Mouse (Mus musculus) cerebellum, adult 2 months (tissue): Measurements from ENCODE around the gene H1foo. TPM values are rescaled to one million over a fixed set of nuclear protein-coding genes. Genes with fewer than 3 reads are reported as not detected.
A peak's percentile ranks its signal among the peaks of the same experiment; 100 is the strongest.

Experiments
- DNase-seq, 2 experiments: peaks; one replicate each; pipeline ENCODE4 v3.0.0; 2021
- H3K27ac ChIP-seq: fragments of 200-500 bp; 2 replicates; pipeline ENCODE4 v1.5.1; 2012; ENCODE audit warnings: low read length, control low read depth, inconsistent platforms; ENCODE audit not compliant: insufficient read depth
- H3K27me3 ChIP-seq: fragments of 200-500 bp; 2 replicates; pipeline ENCODE4 v1.6.1; 2012; ENCODE audit warnings: inconsistent platforms, mild to moderate bottlenecking, low read length, moderate library complexity; ENCODE audit not compliant: control insufficient read depth, insufficient read depth
- H3K4me1 ChIP-seq: fragments of 200-500 bp; 2 replicates; pipeline ENCODE4 v1.6.1; 2011; ENCODE audit warnings: low read length; ENCODE audit not compliant: control insufficient read depth, insufficient read depth
- H3K4me3 ChIP-seq: fragments of 200-500 bp; replicated peaks from 2 replicates; pipeline ENCODE3; 2011; ENCODE audit warnings: mild to moderate bottlenecking, low read depth, low read length, control low read depth; ENCODE audit not compliant: insufficient read depth
- CTCF ChIP-seq: fragments of 200-500 bp; IDR thresholded peaks from 2 replicates; pipeline ENCODE4 v1.5.1; 2011; ENCODE audit warnings: low read depth, mild to moderate bottlenecking, control low read depth, low read length, moderate library complexity, borderline replicate concordance; ENCODE audit not compliant: insufficient read depth
- POLR2A ChIP-seq: fragments of 200-500 bp; IDR thresholded peaks from 2 replicates; pipeline ENCODE4 v1.6.1; 2011; ENCODE audit warnings: low read length, control low read depth, borderline replicate concordance; ENCODE audit not compliant: insufficient read depth
- whole genome bisulfite sequencing: fragments of 180-500 bp; shearing (Covaris S2); methylation state at CpG from one replicate; pipeline ENCODE4 v1.1.7; 2018; 5-methylcytosine and 5-hydroxymethylcytosine counted together
- polyA plus RNA-seq: library from polyadenylated mRNA; depleted of rRNA; stranded (reverse); fragments of >200 nt; gene quantifications from 2 replicates; pipeline ENCODE4 v1.2.3, GENCODE M21; 2012

H1foo gene
- polyA plus RNA-seq, 1 experiment, result not detected

GRCm38 (mm10) chr6:115956922-115957601 lies 12.3 kb downstream of the H1foo start:
- peaks cover 62% of the 10 kb centered on the region for H3K4me1 ChIP-seq
- DNase-seq, result peak; percentile 82 to 93
- no peak overlapping the region for H3K4me3 ChIP-seq
- H3K27me3 ChIP-seq, result no peaks in the 10 kb centered on the region
- TF ChIP-seq POLR2A (no peak), CTCF (no peak)
- H3K27ac ChIP-seq, result peak overlapping the region; percentile 76
- 6% methylated on average over 16 of the region's 16 CpGs for WGBS

DNA sequence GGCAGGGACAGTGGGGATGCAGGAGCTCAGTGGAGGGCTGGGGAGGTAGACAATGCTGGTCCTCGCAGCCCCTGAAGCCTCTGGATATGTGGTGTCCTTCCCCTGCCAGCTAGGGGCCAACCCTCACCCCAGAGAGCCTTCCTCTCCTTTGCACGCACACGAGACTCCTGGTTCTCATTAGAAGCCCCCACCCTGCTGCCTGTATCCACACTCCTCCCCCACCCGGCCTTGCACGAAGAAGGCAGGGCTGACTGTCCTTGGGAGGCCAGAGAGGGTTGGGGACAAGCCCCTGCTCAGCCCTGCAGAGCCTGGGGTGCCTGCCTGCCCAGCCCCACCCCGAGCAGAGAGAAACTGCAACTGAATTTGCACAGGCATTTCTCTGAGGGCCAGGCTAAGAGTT lies 12.9 kb downstream of the H1foo start:
- Histone ChIP-seq H3K4me3 (no peak overlapping the region), H3K27me3 (no peaks in the 10 kb centered on the region), H3K4me1 (peaks cover 62% of the 10 kb centered on the region), H3K27ac (0 out of 2 replicates have a peak overlapping the region, but pooled peaks have one; percentile 8)
- no peak for TF ChIP-seq POLR2A
- no peak for TF ChIP-seq CTCF
- no peak for DNase-seq
- WGBS, result 53% methylated on average over 6 of the region's 6 CpGs

DNA sequence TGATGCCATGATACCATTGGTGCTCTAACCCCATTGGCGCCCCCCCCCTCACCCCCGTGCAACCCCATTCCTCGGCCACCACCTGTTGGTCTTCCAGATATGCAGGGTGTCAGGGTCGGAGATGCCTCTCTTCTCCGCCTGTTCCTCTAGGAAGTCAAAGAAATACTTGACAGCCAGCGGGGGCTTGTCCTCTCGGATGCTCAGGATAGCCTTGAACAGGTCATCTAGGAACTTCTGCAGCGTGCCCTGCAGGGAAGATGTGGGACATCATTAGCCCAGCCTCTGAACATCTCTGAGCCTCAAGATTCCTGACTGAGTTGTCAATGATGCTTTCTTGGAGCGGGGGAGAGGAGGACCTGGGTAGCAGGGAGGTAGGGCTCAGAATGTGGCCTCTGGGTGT lies 13.7 kb downstream of the H1foo start:
- no peak for DNase-seq
- no peak overlapping the region for H3K27ac ChIP-seq
- no peak for TF ChIP-seq POLR2A
- no peak for TF ChIP-seq CTCF
- H3K27me3 ChIP-seq, result no peaks in the 10 kb centered on the region
- no peak overlapping the region for H3K4me3 ChIP-seq
- H3K4me1 ChIP-seq, result peaks cover 62% of the 10 kb centered on the region
- 87% methylated on average over 9 of the region's 9 CpGs for WGBS

- Histone ChIP-seq H3K27me3 (no peaks in the 10 kb centered on the region), H3K4me1 (peaks cover 58% of the 10 kb centered on the region), H3K27ac (no peak overlapping the region), H3K4me3 (no peak overlapping the region)
- 27% methylated on average over 7 of the region's 7 CpGs for WGBS
- DNase-seq, result peak; percentile 72 to 76
- TF ChIP-seq POLR2A, result no peak
Observed at GRCm38 (mm10) chr6:115959151-115959691, 14.5 kb downstream of the H1foo start.

DNA sequence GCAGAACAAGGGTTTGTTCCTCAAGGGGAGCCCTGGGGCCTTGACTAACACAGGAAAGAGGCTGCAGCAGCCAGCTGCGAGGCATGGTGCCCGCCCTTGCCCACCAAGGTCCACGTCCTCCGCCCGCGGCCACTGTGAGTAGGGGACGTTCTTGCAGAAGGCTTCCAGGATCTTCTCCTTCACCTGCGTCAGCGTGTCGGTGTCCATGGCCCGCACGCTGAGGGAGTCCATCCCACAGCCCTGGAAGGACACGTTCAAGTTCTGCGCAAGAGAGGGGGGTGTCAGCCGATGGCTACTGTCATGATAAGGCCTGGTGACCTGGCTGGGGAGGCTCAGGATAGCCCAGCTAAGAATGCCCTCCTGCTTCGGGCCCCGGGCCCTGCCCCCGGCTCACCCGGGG lies 15.6 kb downstream of the H1foo start:
- WGBS, result 91% methylated on average over 19 of the region's 19 CpGs
- peak in 1 of 2 experiments; percentile 23 for DNase-seq
- no peak for TF ChIP-seq POLR2A
- TF ChIP-seq CTCF, result no peak

DNA sequence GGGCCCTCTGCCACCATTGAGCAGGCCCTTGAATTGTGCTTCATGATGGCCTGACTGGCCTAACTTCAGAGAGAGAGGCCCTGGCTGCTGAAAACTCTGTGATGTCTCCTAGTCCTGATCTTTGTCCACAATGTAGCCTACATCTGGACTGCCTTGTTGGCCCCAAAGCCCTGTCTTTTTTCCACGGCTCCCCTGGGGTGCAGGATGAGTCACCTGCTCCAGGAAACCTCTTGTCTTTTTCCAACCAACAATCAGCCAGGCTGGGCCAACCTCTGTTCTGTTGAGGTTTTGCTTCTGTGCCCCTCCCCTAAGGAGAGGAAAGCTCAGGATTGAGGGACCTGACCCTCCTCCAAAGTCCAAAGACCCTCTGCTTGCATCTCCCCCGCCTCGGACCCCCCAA lies 17.0 kb downstream of the H1foo start:
- no peak for DNase-seq
- 77% methylated on average over 3 of the region's 3 CpGs for WGBS
- no peaks in the 10 kb centered on the region for H3K27me3 ChIP-seq

More for the DNA sequence above, 15.6 kb downstream of the H1foo start:
- H3K27me3 ChIP-seq, result no peaks in the 10 kb centered on the region
- no peak overlapping the region for H3K4me3 ChIP-seq
- H3K27ac ChIP-seq, result no peak overlapping the region
- peaks cover 49% of the 10 kb centered on the region for H3K4me1 ChIP-seq

DNA sequence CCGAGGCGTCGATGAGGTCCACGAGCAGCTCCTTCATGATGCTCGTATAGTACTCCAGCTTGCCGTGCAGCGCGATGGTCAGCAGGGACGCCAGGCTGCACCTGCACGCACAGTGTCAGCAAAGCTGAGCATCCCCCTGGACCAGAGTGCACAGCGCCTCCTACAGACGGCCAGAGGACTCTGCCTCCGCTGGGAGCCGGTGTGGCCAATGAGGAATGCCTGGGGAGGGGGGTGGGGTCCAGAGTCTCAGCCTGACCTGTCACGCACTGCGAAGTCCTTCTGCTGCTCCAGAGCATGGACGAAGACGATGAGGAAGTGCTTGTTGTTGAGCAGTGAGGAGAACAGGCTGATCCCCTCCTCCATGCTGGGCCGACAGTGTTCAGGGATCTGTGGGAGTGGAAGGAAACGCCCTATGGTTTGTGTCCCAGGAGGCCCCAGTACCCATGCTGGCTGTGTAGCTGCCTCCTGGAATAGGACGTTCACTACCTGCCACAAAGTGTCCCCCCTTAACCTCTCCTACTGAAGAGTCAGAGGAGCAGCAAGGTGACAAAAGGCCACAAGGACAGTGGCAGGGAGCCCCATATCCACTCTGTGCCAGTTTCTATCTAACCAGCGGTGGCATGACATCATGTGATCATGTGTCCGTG lies 17.8 kb downstream of the H1foo start:
- no peaks in the 10 kb centered on the region for H3K27me3 ChIP-seq
- WGBS, result 74% methylated on average over 23 of the region's 23 CpGs
- DNase-seq, result no peak
- H3K4me1 ChIP-seq, result peaks cover 48% of the 10 kb centered on the region
- H3K4me3 ChIP-seq, result no peak overlapping the region
- TF ChIP-seq POLR2A, result no peak
- peak; percentile 37; the same call in 1 of the 2 replicates for TF ChIP-seq CTCF
- H3K27ac ChIP-seq, result no peak overlapping the region

More for the DNA sequence above, 17.0 kb downstream of the H1foo start:
- TF ChIP-seq POLR2A (no peak), CTCF (no peak)
- Histone ChIP-seq H3K4me1 (peaks cover 48% of the 10 kb centered on the region), H3K27ac (no peak overlapping the region), H3K4me3 (no peak overlapping the region)

DNA sequence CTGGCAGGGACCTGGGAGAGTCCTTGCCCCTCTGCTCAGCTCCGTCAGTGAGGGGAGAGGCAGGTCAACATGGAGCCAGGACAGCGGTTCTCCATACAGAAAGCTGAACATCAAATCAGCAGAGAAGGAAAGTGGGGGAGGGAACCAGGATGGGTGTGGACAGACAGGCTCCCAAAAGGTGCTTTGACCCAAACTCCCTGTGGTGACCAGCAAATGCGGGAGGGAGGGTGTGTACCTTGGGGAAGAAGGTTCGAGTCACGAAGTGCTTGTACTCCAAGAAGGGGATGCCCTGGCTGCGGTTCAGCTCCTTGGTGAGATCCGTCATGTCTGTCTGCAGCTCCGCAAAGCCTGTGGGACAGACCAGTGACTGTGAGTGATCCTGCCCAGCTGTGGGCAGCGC lies 18.9 kb downstream of the H1foo start:
- no peak for DNase-seq
- Histone ChIP-seq H3K27ac (no peak overlapping the region), H3K4me1 (peaks cover 49% of the 10 kb centered on the region), H3K4me3 (no peak overlapping the region), H3K27me3 (no peaks in the 10 kb centered on the region)
- WGBS, result 79% methylated on average over 9 of the region's 9 CpGs
- TF ChIP-seq POLR2A, result no peak
- no peak for TF ChIP-seq CTCF
